Mouse (Mus musculus) regulatory T cell (primary cell): Measurements from ENCODE around the gene Cyp2j12.
"Not testable (repeated sequence)": the region's sequence is repeated elsewhere in the genome, so short reads cannot be mapped to it uniquely, and the experiment has no call there.

Experiments
- in situ Hi-C: fragments of 300-600 bp; cut with MboI, MseI; formaldehyde crosslinking; loops from one replicate; pipeline ENCODE4 v1.15.1; 2025; ENCODE audit warnings: high pct_unique_total_duplicates

The Cyp2j12 gene

DNA sequence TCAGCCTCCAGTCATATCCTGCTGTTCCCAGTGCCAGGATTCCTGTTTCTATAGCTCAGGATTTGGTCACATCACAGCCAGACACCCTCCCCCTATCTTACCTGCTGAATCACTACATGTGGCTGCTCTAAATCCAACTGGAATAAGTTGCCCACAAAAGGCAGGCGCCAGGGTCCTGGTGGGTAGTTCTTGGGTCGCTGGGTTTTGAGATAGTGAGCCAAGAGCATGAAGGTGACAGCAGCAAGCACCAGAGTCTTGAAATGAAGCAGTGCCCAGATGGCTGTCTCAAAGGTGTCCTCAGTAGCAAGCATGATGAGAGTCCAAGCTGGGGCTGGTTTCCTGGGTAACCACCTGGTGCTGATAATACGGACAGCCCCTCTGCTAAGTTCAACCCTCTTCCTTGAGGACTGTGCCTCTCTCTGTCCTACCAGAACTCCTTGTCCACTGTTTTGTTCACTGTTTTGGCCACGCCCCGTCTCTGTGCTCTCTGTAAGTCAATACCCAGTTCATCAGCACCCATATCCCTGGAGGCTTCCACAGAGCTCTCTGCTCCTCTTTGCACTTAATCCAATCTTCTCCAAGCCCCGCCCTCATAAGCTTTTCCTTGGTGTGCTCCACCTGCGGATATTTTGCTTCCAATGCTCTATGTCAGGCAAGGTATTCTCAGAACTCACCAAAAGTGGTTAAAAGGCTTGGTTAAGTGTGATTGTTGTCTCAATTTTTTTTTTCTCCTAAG is at the start of gene Cyp2j12:
Gene Cyp2j12, minus strand, starts transcription at position 421 of the 736 bp plus-strand sequence.
- in situ Hi-C loops: loop anchor here (10.0 kb wide), 1 partner anchor 1124 kb away; no protein-coding TSS in a partner anchor

DNA sequence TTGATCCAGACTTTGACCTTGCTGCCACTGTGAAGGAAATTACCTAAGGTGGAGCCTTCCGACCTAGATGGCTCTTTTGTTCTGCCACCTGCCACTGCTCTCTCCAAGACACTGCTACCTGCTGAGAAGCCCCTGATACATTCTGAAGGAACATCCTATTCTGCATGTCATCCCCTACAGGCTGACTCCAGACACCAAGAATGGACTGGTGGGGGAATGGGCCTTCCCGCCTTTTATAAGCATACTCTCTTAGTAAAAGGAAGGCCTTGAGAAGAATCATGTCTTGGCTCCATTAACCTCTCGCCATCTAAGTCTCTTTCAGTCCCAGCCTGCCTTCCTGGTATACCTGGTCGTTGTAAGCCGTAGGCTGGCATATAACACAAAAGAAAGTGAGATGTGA is 48.4 kb upstream of the Cyp2j12 start:
- in situ Hi-C loops: not testable (repeated sequence)

DNA sequence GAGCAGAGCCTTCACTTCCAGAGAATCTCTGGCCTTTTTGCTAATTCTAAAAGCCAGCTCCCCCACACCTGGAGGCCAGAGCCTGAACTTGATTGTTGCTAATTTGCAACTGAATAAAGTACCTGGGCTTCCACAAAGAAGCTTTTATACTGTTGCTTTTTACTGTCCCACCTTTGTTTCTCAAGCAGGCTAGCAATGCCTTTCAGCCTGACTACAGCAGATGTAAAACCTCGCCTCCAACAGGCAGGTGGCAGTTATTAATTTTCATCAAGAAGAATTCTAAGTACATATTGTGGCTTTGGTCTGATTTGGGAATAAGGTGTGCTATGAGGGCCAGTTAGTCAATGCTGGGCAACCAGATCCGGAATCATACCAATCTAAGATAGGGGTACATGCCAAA is 47.7 kb upstream of the Cyp2j12 start:
- in situ Hi-C loops: not testable (repeated sequence)

DNA sequence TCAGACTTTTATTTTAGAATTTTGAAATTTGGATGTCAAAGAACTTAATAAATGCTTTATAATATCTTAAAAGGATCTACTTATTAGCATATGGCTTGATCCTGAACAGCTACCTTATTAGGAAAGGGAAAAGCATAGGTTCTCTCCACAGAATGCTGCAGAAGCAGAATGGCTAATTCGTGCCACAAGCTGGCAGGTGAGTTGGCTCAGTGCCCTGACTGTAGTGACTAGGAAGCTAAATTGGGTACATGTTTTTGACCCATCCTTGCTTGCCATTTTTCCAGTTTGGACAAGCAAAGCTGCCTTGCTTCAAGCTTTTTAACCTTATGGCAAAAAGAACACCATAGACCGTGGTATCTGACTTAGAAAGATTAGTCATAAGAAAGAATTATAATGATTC is 47.2 kb upstream of the Cyp2j12 start:
- in situ Hi-C loops: not testable (repeated sequence)

DNA sequence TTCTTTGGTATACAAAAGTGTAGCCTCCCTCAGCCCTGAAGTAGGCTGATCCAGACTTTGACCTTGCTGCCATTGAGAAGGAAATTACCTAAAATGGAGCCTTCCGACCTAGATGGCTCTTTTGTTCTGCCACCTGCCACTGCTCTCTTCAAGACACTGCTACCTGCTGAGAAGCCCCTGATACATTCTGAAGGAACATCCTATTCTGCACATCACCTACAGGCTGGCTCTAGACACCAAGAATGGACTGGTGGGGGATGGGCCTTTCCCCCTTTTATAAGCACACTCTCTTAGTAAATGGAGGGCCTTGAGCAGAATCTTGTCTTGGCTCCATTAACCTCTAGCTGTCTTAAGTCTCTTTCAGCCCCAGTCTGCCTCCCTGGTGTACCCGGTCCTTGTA is 43.8 kb upstream of the Cyp2j12 start:
- in situ Hi-C loops: not testable (repeated sequence)

DNA sequence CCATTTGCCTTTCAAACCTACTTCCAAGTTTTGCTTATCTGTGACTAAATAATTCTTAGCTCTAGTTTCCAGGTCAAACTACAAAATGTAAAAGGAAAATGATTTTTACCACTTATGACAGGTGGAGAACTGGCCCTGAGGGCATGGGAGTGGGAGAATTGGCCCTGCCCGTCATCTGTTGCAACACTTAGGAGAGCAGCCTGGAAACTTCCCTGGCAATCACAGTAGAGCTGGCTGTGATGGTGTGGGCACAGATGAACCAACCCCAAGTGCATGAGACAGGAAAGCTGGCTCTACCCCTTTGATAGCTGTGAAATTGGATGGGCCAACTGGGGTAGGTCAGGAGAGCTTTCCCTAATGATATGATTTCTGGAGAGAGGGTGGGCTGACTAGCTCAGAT is 21.9 kb upstream of the Cyp2j12 start:
- in situ Hi-C loops: no loop called here

DNA sequence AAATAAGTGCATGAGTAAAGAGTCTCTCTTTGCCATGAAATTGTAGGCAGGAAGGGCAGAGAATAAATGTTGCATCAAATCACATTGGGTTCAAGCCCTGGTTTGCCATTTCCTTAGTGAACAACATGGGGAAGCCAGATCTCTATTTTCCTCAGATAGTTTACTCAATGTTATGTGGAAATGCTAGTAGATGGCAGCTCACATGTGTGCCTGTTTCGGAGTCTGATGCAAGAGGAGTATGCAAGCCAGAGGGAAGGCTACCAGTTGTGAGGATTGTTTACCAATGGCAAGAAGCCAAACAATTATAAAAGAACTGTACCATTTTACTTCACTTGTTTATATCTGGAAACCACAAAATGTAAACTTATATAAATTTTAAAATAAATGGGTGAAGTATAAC is 20.6 kb upstream of the Cyp2j12 start:
- in situ Hi-C loops: no loop called here

DNA sequence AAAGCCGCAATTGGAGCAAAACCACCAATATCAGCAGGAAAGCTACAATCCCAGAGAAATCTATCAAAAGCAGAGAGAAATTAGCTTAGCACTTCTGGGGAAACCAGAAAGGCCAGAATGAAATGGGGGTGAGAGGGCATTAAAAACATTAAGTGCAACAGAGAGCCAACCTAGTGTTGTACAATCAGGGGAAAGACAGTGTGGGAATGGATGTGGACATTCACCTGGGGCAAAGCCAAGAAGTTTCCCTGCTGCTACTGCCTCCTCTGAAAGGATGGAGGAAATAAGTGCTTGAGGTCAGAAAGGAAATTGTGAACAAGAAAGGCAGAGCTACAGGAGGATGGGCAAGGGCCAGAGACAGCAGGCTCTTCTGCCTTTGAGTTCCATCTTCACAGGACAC is 1.7 kb downstream of the Cyp2j12 start:
- in situ Hi-C loops: no loop called here

DNA sequence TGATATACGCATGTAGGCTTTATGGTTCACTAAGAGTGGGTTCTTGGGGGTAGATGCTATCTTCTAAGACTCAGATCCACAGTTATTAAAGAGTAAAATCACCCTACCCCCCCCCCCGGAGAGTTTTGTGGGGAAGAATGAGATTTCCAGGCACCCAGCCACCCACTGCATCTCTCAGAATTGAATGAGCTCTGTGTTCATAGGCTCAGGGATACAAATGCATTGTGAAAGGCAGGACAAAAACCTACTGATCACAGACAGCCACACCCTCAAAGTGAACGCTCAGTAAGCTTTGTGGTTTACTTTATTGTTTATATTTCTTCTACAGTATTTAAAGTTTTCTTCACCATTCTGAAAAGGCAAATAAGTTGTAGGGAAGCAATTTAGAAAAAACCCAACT is 6.7 kb downstream of the Cyp2j12 start:
- in situ Hi-C loops: no loop called here

DNA sequence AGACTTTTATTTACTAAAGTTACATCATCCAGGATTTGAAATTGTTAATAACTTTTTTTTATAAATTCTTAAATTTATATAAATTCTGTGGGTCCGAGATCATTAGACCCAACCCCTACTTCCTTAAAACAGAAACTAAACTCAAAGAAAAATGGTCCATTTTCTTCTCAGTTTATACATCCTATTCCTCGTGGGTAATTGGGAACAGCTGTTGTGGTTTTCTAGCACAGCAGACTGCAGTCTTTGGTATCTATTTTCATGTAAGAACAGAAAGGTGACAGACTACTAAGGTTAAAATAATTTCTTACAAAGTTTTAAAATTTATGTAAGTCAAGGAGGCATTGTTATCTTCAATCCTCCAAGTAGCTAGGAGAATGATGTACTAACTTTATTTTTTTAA is 44.1 kb downstream of the Cyp2j12 start:
- in situ Hi-C loops: no loop called here

DNA sequence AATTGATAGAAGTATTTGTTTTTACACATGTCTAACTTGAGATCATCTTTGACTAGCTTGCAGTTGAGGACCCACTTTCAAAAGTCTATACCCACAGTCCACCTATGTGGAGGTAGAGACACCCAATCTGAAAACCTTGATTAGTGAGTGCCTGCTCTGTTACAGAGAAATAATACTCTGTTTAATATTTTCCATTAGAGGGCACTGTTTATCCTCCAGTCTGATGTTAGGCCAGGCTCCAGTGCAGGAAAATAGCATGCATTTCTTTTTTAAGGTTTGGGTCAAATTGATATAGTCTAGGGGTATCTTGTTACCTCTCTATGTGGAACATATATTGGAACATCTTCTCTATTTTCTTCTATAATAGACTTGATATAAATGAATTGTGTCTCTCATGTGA is 49.1 kb downstream of the Cyp2j12 start:
- in situ Hi-C loops: no loop called here

DNA sequence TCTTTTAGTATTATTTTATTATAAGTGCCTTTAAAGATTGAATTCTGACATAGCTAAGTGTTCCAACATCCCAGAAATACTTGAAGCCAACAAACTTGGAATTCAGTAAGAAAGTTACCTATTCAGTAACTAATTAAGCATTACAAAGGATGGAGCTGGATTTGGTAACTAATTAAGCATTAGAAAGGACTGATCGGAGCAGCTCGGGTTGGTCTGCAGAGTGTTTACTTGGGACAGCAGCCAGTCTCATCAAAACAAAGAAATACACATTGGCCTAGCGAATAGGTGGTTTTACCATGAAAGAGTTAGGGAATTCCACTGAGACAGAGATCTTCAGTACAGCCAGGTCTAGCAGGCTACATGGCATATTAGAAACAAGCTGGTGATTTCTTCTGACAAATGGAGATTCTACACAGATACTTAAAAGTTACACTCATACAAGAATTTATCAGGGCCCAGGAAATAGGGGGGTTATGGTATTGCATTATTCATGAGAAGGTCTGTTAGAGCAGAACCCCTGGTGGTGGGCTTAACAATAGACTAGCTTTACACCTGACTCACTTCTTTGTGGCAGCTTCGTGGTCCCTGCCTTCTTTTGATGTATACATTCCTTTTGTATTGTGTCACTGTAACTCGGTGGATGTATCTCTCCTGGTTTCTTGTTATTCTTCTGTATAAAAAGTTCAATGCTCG is 51.5 kb downstream of the Cyp2j12 start:
- in situ Hi-C loops: not testable (repeated sequence)

DNA sequence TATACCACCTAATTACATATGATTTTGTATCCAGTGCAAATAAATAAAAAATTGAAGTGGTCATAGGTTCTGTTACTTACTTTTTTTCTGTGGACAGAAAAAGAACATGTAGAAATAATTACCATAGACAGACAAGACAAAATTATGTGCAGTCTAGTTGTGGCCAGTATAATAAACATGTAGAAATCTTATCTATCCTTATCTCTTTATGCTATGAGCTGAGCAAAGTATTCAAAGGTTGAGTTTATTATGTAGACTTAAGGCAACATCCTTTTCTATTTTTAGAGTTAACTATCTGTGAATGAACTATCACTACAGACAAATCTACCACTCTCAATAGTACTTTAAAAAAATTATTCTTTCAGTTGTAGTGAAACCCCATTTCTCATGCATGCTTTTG is 62.6 kb downstream of the Cyp2j12 start:
- in situ Hi-C loops: no loop called here

DNA sequence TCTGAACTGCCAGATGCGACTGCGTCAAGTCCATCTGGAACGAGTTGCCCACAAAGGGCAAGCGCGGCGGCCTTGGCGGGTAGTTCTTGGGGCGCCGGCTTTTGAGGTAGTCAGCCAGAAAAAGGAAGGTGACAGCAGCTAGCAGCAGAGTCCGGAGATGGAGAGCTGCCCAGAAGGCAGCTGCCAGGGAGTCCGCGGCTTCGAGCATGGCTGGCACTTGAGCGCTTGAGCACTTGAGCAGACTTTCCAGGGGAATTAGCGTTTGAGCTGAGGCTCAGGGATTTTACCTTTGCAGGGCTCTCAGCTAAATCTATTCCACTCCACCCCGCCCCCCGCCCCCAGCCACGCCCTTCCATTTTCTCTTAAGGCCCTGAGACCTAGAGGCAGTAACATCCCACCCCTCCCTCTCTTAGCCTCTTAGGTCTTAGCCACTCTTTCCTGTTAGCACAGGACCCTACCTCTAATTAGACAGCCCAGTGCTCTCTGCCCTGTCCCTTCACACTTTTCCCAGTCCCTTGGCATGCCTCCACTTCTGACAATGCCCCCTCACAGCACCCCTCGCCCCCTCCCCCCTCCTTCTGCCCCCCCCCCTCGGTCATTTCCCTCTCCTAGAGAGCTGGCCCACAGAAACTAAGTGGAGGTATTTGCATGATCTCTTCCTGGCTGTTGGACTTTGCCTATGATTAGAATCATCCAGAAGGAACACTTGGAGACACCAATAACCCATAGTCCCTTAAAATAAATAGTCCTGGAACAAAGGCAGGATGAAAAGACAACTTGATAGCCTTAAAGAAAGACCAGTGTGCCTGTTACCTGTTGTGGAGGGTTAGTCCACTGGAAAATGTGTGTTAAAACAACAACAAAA is 63.5 kb downstream of the Cyp2j12 start, which contains the start of gene Cyp2j13:
Gene Cyp2j13, minus strand, starts transcription at position 286 of the 865 bp plus-strand sequence.
- in situ Hi-C loops: no loop called here

DNA sequence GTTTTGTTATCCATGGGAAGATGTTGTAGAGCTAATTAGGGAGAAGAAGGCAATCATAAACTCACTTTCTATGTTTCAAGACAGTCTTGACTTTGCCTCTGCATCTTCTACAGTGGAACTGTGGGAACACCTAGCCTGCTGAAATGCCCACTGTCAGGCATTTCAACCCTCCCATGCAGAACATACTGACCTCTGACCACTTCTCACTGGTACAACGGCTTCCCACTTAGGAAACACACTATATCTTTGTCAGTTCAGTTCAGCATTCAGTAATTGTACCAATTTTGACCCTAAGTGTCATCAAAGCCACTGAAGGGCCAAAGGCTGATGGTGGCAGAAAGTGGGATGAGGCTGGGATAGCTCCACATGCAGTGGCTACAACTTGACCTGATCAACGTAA is 78.9 kb downstream of the Cyp2j12 start:
- in situ Hi-C loops: no loop called here

DNA sequence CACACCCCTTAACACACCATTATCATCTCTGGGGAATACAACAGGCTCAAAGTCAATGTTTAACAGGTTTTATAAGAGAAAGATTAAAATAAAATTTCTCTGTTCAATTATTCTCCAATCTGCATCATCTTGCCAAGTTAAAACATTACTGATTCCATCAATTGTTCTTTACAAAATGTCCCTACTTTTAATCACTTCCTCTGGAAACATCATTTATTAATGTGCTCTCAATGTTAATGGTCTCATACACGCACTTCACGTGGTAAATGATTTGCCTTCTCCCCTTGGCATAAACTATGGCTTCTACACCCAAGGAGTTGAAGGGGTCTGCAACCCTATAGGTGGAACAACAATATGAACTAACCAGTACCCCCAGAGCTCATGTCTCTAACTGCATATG is 80.8 kb downstream of the Cyp2j12 start:
- in situ Hi-C loops: no loop called here
